Mouse (Mus musculus) hindbrain, postnatal 0 days (tissue): ENCODE results near the gene Tdrkh. TPM values are rescaled to one million over a fixed set of nuclear protein-coding genes. Genes with fewer than 3 reads are reported as not detected.
A peak's percentile ranks its signal among the peaks of the same experiment; 100 is the strongest.

Experiments used
- ATAC-seq: fragments of 200-750 bp; cut with Nextera tagmentation; 2 replicates; pipeline ENCODE4 v1.8.0; 2017; ENCODE audit warnings: mild to moderate bottlenecking, moderate TSS enrichment, moderate library complexity
- DNase-seq: peaks from one replicate; pipeline ENCODE4 v3.0.0-alpha.2; 2015; ENCODE audit warnings: low spot score
- H3K27ac ChIP-seq: fragments of 300-500 bp; sonication (generic); 2 replicates; pipeline ENCODE4 v1.5.1; 2014; ENCODE audit warnings: mild to moderate bottlenecking
- H3K27me3 ChIP-seq: fragments of 300-500 bp; sonication (generic); 2 replicates; pipeline ENCODE4 v1.6.1; 2014; ENCODE audit warnings: low read length, mixed read lengths; ENCODE audit not compliant: insufficient read depth
- H3K36me3 ChIP-seq: fragments of 300-500 bp; sonication (generic); 2 replicates; pipeline ENCODE4 v1.6.1; 2014; ENCODE audit warnings: low read length, mixed read lengths; ENCODE audit not compliant: insufficient read depth
- H3K4me1 ChIP-seq: fragments of 300-500 bp; sonication (generic); 2 replicates; pipeline ENCODE4 v1.6.1; 2014; ENCODE audit warnings: antibody characterized with exemption, low read length, mixed read lengths; ENCODE audit not compliant: insufficient read depth
- H3K4me2 ChIP-seq: fragments of 300-500 bp; sonication (generic); 2 replicates; pipeline ENCODE4 v1.6.1; 2014; ENCODE audit warnings: low read depth, mild to moderate bottlenecking, low read length, moderate library complexity, mixed read lengths
- H3K4me3 ChIP-seq: fragments of 300-500 bp; sonication (generic); 2 replicates; pipeline ENCODE4 v1.5.1; 2014; ENCODE audit warnings: low read length
- H3K9ac ChIP-seq: fragments of 300-500 bp; sonication (generic); replicated peaks from 2 replicates; pipeline ENCODE4 v1.6.1; 2014; ENCODE audit warnings: mild to moderate bottlenecking, low read length, moderate library complexity, mixed read lengths
- H3K9me3 ChIP-seq: fragments of 300-500 bp; sonication (generic); 2 replicates; pipeline ENCODE4 v1.6.1; 2016; ENCODE audit warnings: low read length, mixed read lengths
- CTCF ChIP-seq: IDR thresholded peaks from 2 replicates; pipeline ENCODE4 v1.5.1; 2016; ENCODE audit warnings: antibody characterized with exemption, control low read depth, low read depth
- WGBS: fragments of 180-500 bp; shearing (Covaris S2); extraction: QIAGEN DNeasy Blood & Tissue Kit; methylation state at CpG from one replicate; pipeline ENCODE4 v1.1.7; 2014; 5-methylcytosine and 5-hydroxymethylcytosine counted together
- polyA plus RNA-seq: library from polyadenylated mRNA; unstranded; fragments of >200 nt; fragmentation: Nextera tagmentation; extraction: Ambion mirVana; gene quantifications from 2 replicates; pipeline ENCODE4 v1.2.1, GENCODE M21; 2015
- total RNA-seq: library from RNA; depleted of rRNA; stranded (reverse); fragments of >200 nt; gene quantifications from 2 replicates; pipeline ENCODE4 v1.2.3, GENCODE M21; 2014

The Tdrkh gene
- total and polyA plus RNA-seq, 2 experiments from 2014 or later = 11.8 to 46.8 TPM

DNA sequence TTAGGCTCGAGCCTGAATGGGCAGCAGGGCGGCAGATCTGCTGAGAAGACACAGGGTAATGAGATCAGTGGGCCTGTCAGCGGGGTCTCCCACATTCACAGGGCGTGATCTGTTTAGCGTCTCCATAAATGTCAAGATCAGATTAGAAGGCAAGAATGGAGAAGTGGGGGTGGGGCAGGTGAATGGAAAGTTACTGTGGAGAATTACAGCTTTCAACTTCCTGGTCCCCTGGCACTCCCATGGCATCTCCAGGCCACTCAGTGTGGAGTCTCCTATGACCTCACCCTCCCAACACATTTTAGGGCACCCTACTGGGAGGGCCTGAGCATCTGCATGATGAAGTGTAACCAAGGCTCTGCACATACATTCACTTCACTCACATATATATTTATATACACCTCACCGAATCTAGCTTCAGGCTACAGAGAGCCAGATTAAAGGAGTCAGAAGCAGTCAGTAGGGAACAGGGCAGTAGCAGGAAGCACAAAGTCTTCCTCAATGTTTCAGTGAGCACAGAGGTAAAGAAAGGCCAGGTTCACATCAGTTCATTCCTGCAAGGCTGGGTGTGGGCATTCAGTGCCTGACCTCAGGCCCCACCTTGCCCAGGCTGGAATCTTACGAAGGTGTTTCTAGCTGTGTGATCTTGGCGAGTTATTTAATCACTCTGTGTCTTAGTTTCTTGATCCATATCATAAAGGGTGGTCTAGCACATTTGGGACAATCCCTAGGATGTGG, 63.4 kb downstream of the Tdrkh start:
- Histone ChIP-seq H3K27ac (peak overlapping the region; percentile 88), H3K4me2 (no peak overlapping the region), H3K9me3 (no peaks in the 10 kb centered on the region), H3K27me3 (no peaks in the 10 kb centered on the region), H3K4me1 (peaks cover 8% of the 10 kb centered on the region; the same call in 1 of the 2 replicates), H3K36me3 (no peaks in the 10 kb centered on the region), H3K9ac (no peak overlapping the region), H3K4me3 (no peak overlapping the region)
- TF ChIP-seq CTCF = no peak
- no peak for DNase-seq
- no peak for ATAC-seq
- WGBS = 54% methylated on average over 8 of the region's 8 CpGs

- TF ChIP-seq CTCF = no peak
- Histone ChIP-seq H3K4me1 (peaks cover 12% of the 10 kb centered on the region; the same call in 1 of the 2 replicates), H3K4me3 (peak overlapping the region; percentile 56), H3K36me3 (no peaks in the 10 kb centered on the region), H3K4me2 (peak overlapping the region; percentile 85), H3K27me3 (no peaks in the 10 kb centered on the region), H3K9ac (peak overlapping the region; percentile 47), H3K27ac (peak overlapping the region; percentile 88), H3K9me3 (no peaks in the 10 kb centered on the region)
- DNase-seq (peak; percentile 50), ATAC-seq (peak; percentile 25)
- WGBS = 15% methylated on average over 4 of the region's 4 CpGs
Measured at GRCm38 (mm10) chr3:94477444-94477843, 64.4 kb downstream of the Tdrkh start.

GRCm38 (mm10) chr3:94477981-94478422, 64.9 kb downstream of the Tdrkh start, which contains the start of gene Celf3:
Gene Celf3, plus strand, starts transcription at chr3:94478295.
- Histone ChIP-seq H3K9ac (peak within 1 kb of the TSS; percentile 80), H3K4me1 (peaks cover 11% of the 10 kb centered on the region; the same call in 1 of the 2 replicates), H3K36me3 (no peaks in the 10 kb centered on the region), H3K4me3 (peak within 1 kb of the TSS; percentile 56), H3K9me3 (no peaks in the 10 kb centered on the region), H3K4me2 (peak within 1 kb of the TSS; percentile 85), H3K27ac (peak within 1 kb of the TSS; percentile 88), H3K27me3 (no peaks in the 10 kb centered on the region)
- WGBS = under 1% methylated on average over 14 of the region's 14 CpGs
- TF ChIP-seq CTCF = no peak
- DNase-seq (peak; percentile 91), ATAC-seq (peak; percentile 92)

DNA sequence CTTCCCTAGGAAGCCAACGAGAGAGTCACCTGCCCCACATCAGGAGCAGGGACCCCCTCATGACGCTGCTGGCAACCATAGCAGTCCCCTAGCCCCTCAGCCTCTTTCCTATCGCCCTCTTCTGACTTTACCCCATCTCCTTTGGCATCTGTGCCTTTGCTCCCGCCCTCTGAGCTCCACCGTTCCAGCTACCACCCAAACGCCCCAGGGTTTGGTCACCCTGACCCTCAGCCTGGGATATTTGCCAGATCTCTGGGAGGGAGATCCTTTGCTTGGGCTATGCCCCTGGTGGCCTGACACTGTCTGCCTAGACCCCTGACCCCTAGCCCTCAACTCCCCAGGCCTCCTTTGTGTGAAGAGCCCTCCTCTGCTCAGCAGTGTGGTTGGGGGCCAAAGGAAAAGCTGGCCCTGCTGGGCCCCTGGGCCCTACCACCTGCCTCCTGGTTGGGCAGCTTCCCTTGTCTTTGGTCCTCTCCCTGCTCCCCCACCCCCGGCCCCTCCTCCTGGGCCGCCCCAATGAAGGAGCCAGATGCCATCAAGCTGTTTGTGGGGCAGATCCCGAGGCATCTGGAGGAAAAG, 65.6 kb downstream of the Tdrkh start:
- ATAC-seq (peak; percentile 28), DNase-seq (no peak)
- H3K27me3 ChIP-seq = no peaks in the 10 kb centered on the region
- peak overlapping the region; percentile 85 for H3K4me2 ChIP-seq
- H3K4me3 ChIP-seq = peak overlapping the region; percentile 56
- TF ChIP-seq CTCF = no peak
- H3K36me3 ChIP-seq = no peaks in the 10 kb centered on the region
- H3K9ac ChIP-seq = peak overlapping the region; percentile 80
- peak overlapping the region; percentile 88 for H3K27ac ChIP-seq
- H3K9me3 ChIP-seq = no peaks in the 10 kb centered on the region
- 5% methylated on average over 9 of the region's 9 CpGs for WGBS
- H3K4me1 ChIP-seq = peaks cover 15% of the 10 kb centered on the region; the same call in 1 of the 2 replicates

GRCm38 (mm10) chr3:94479564-94479963, 66.5 kb downstream of the Tdrkh start:
- DNase-seq (no peak), ATAC-seq (no peak)
- Histone ChIP-seq H3K4me2 (peak overlapping the region; percentile 85), H3K4me3 (peak overlapping the region; percentile 56), H3K27ac (no peak overlapping the region), H3K9ac (peak overlapping the region; percentile 80; the same call in 1 of the 2 replicates), H3K9me3 (no peaks in the 10 kb centered on the region), H3K4me1 (peaks cover 24% of the 10 kb centered on the region), H3K27me3 (no peaks in the 10 kb centered on the region), H3K36me3 (no peaks in the 10 kb centered on the region)
- TF ChIP-seq CTCF = no peak
- 8% methylated on average over 11 of the region's 11 CpGs for WGBS

- H3K4me2 ChIP-seq = peak within 1 kb of the TSS; percentile 85
- no peaks in the 10 kb centered on the region for H3K9me3 ChIP-seq
- 0 out of 2 replicates have a peak within 1 kb of the TSS, but pooled peaks have one; percentile 88 for H3K27ac ChIP-seq
- peaks cover 32% of the 10 kb centered on the region for H3K4me1 ChIP-seq
- no peaks in the 10 kb centered on the region for H3K36me3 ChIP-seq
- H3K27me3 ChIP-seq = no peaks in the 10 kb centered on the region
- WGBS = 8% methylated on average over 16 of the region's 16 CpGs
- DNase-seq (no peak), ATAC-seq (no peak)
- peak within 1 kb of the TSS; percentile 56 for H3K4me3 ChIP-seq
- TF ChIP-seq CTCF = no peak
- peak within 1 kb of the TSS; percentile 80 for H3K9ac ChIP-seq
Measured at GRCm38 (mm10) chr3:94480291-94480884, 67.3 kb downstream of the Tdrkh start, which contains the start of gene Riiad1. Gene Riiad1, minus strand, starts transcription at chr3:94480341.
